Mouse (Mus musculus): ENCODE results near the gene Tmem229b.
A peak's percentile ranks its signal among the peaks of the same experiment; 100 is the strongest.
"Not testable (repeated sequence)": the region's sequence is repeated elsewhere in the genome, so short reads cannot be mapped to it uniquely, and the experiment has no call there.

Tmem229b gene

GRCm38 (mm10) chr12:78952484-78952883, 54.9 kb downstream of the Tmem229b start:
- DNase-seq (ENCODE audit: low spot score in 2 of 2): no peak

- DNase-seq (ENCODE audit: low spot score in 2 of 2): no peak
Observed at GRCm38 (mm10) chr12:78952053-78952452, 55.4 kb downstream of the Tmem229b start.

GRCm38 (mm10) chr12:78947661-78948060, 59.8 kb downstream of the Tmem229b start:
- no peak for DNase-seq (ENCODE audit: low spot score in 2 of 2)

- DNase-seq (ENCODE audit: low spot score in 2 of 2): no peak
Observed at GRCm38 (mm10) chr12:78947161-78947560, 60.3 kb downstream of the Tmem229b start.

GRCm38 (mm10) chr12:78942931-78943330, 64.5 kb downstream of the Tmem229b start:
- DNase-seq (ENCODE audit: low spot score in 2 of 2): no peak

- DNase-seq (ENCODE audit: low spot score in 2 of 2): no peak
Observed at GRCm38 (mm10) chr12:78940081-78940480, 67.3 kb downstream of the Tmem229b start.

- DNase-seq (ENCODE audit: low spot score in 2 of 2): no peak
Observed at GRCm38 (mm10) chr12:78939393-78940037, 67.9 kb downstream of the Tmem229b start.

GRCm38 (mm10) chr12:78936494-78936893, 70.9 kb downstream of the Tmem229b start:
- DNase-seq (ENCODE audit: low spot score in 2 of 2): no peak

GRCm38 (mm10) chr12:78929900-78930299, 77.5 kb downstream of the Tmem229b start:
- DNase-seq (ENCODE audit: low spot score in 2 of 2): no peak

GRCm38 (mm10) chr12:78927287-78927686, 80.1 kb downstream of the Tmem229b start:
- no peak for DNase-seq (ENCODE audit: low spot score in 2 of 2)

- DNase-seq (ENCODE audit: low spot score in 2 of 2): no peak
Observed at GRCm38 (mm10) chr12:78923539-78924189, 83.8 kb downstream of the Tmem229b start.

- not testable (repeated sequence) for DNase-seq (ENCODE audit: low spot score in 2 of 2)
Observed at GRCm38 (mm10) chr12:78922977-78923376, 84.5 kb downstream of the Tmem229b start.

- no peak for DNase-seq (ENCODE audit: low spot score in 2 of 2)
Observed at GRCm38 (mm10) chr12:78922058-78922457, 85.4 kb downstream of the Tmem229b start.

GRCm38 (mm10) chr12:78921421-78921820, 86.0 kb downstream of the Tmem229b start:
- no peak for DNase-seq (ENCODE audit: low spot score in 2 of 2)

GRCm38 (mm10) chr12:78919079-78919712, 88.2 kb downstream of the Tmem229b start:
- DNase-seq (ENCODE audit: low spot score in 2 of 2): peak; percentile 62 to 74

- peak; percentile 77 to 85 for DNase-seq (ENCODE audit: low spot score in 2 of 2)
Observed at GRCm38 (mm10) chr12:78918227-78919078, 89.0 kb downstream of the Tmem229b start.

- DNase-seq (ENCODE audit: low spot score in 2 of 2): no peak
Observed at GRCm38 (mm10) chr12:78916278-78916677, 91.1 kb downstream of the Tmem229b start.

- DNase-seq (ENCODE audit: low spot score in 2 of 2): no peak
Observed at GRCm38 (mm10) chr12:78915561-78915960, 91.9 kb downstream of the Tmem229b start.

- DNase-seq (ENCODE audit: low spot score in 2 of 2): no peak
Observed at GRCm38 (mm10) chr12:78914458-78914857, 93.0 kb downstream of the Tmem229b start.

Data from natural killer cell, adult 2 months (primary cell).